Mouse (Mus musculus) kidney, postnatal 0 days (tissue): Measurements from ENCODE around the gene Cd63. TPM values are rescaled to one million over a fixed set of nuclear protein-coding genes. Genes with fewer than 3 reads are reported as not detected.

Experiments
- ATAC-seq: fragments of 200-750 bp; cut with Nextera tagmentation; replicated peaks from 2 replicates; pipeline ENCODE4 v1.8.0; 2017; ENCODE audit warnings: low read depth, moderate number of reproducible peaks, moderate TSS enrichment, moderate library complexity; ENCODE audit not compliant: low FRiP score
- DNase-seq: peaks from one replicate; pipeline ENCODE4 v3.0.0-alpha.2; 2016; ENCODE audit warnings: low spot score
- H3K27ac ChIP-seq: fragments of 300-500 bp; sonication (generic); 2 replicates; pipeline ENCODE4 v1.5.1; 2014; ENCODE audit warnings: mild to moderate bottlenecking
- H3K27me3 ChIP-seq: fragments of 300-500 bp; sonication (generic); 2 replicates; pipeline ENCODE4 v1.6.1; 2014; ENCODE audit warnings: low read length, mixed read lengths; ENCODE audit not compliant: insufficient read depth
- H3K36me3 ChIP-seq: fragments of 300-500 bp; sonication (generic); 2 replicates; pipeline ENCODE4 v1.6.1; 2014; ENCODE audit warnings: low read length, mixed read lengths; ENCODE audit not compliant: insufficient read depth
- H3K4me1 ChIP-seq: fragments of 300-500 bp; sonication (generic); replicated peaks from 2 replicates; pipeline ENCODE4 v1.6.1; 2014; ENCODE audit warnings: antibody characterized with exemption, low read length, mixed read lengths; ENCODE audit not compliant: insufficient read depth
- H3K4me2 ChIP-seq: fragments of 300-500 bp; sonication (generic); 2 replicates; pipeline ENCODE4 v1.6.1; 2014; ENCODE audit warnings: mild to moderate bottlenecking, low read length, moderate library complexity, mixed read lengths
- H3K4me3 ChIP-seq: fragments of 300-500 bp; sonication (generic); replicated peaks from 2 replicates; pipeline ENCODE4 v1.5.1; 2014; ENCODE audit warnings: low read depth, low read length
- H3K9ac ChIP-seq: fragments of 300-500 bp; sonication (generic); 2 replicates; pipeline ENCODE4 v1.6.1; 2014; ENCODE audit warnings: low read depth, low read length
- H3K9me3 ChIP-seq: fragments of 300-500 bp; sonication (generic); replicated peaks from 2 replicates; pipeline ENCODE4 v1.6.1; 2016; ENCODE audit warnings: low read length, inconsistent platforms, mixed read lengths
- CTCF ChIP-seq: IDR thresholded peaks from 2 replicates; pipeline ENCODE4 v1.5.1; 2016; ENCODE audit warnings: antibody characterized with exemption, low read depth, mild to moderate bottlenecking, moderate library complexity
- WGBS: fragments of 180-500 bp; shearing (Covaris S2); extraction: QIAGEN DNeasy Blood & Tissue Kit; methylation state at CpG from one replicate; pipeline ENCODE4 v1.1.7; 2014; 5-methylcytosine and 5-hydroxymethylcytosine counted together
- polyA plus RNA-seq: library from polyadenylated mRNA; unstranded; fragments of >200 nt; fragmentation: Nextera tagmentation; extraction: Ambion mirVana; gene quantifications from 2 replicates; pipeline ENCODE4 v1.2.1, GENCODE M21; 2015

Gene Cd63
- polyA plus RNA-seq: 1,350 and 1,394 TPM in 2 replicates

- Histone ChIP-seq H3K4me2 (no peak within 1 kb of the TSS), H3K9ac (no peak within 1 kb of the TSS), H3K27me3 (0 out of 2 replicates have a peak, but pooled peaks cover 3% of the 10 kb centered on the region), H3K4me1 (peaks cover 8% of the 10 kb centered on the region), H3K4me3 (no peak within 1 kb of the TSS), H3K36me3 (no peaks in the 10 kb centered on the region), H3K27ac (peak within 1 kb of the TSS; percentile 47), H3K9me3 (no peaks in the 10 kb centered on the region)
- DNase-seq: no peak
- WGBS: 80% methylated on average over 3 of the region's 3 CpGs
- TF ChIP-seq CTCF: no peak
- no peak for ATAC-seq
These were observed at the start of gene Cd63 for GRCm38 (mm10) chr10:128900698-128901097. Cd63 (plus strand) TSS chr10:128900989.

DNA sequence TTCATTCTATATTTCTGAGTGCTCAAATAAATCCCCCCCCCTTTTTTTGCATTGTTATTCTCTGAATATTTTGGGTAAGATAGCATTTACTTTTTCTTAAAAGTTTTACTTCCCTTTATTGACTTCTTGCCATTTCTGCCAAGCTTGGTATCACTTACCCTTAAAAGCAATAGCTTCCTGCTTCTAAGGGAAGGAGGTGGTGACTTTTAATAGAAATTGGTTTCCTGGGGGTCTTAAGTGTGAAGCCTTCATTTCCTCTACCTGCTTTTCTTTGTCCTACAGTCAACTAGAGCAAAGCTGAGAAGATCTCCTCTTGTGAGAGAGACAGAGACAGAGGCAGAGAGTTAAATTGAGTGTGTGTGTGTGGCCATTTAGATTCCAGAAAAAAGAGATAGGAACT lies 39.6 kb upstream of the Cd63 start:
- H3K27ac ChIP-seq: no peak overlapping the region
- no peaks in the 10 kb centered on the region for H3K4me1 ChIP-seq
- H3K9me3 ChIP-seq: no peaks in the 10 kb centered on the region
- TF ChIP-seq CTCF: no peak
- H3K36me3 ChIP-seq: peaks cover 31% of the 10 kb centered on the region; the same call in 1 of the 2 replicates
- ATAC-seq: no peak
- no peaks in the 10 kb centered on the region for H3K27me3 ChIP-seq
- H3K4me2 ChIP-seq: no peak overlapping the region
- H3K9ac ChIP-seq: no peak overlapping the region
- DNase-seq: no peak
- H3K4me3 ChIP-seq: no peak overlapping the region

- H3K4me1 ChIP-seq: no peaks in the 10 kb centered on the region
- no peaks in the 10 kb centered on the region for H3K27me3 ChIP-seq
- no peaks in the 10 kb centered on the region for H3K9me3 ChIP-seq
- H3K27ac ChIP-seq: no peak overlapping the region
- DNase-seq (peak; percentile 31), ATAC-seq (no peak)
- no peak overlapping the region for H3K9ac ChIP-seq
- 78% methylated on average over 3 of the region's 3 CpGs for WGBS
- no peak overlapping the region for H3K4me2 ChIP-seq
- H3K36me3 ChIP-seq: peaks cover 18% of the 10 kb centered on the region
- peak; percentile 57 for TF ChIP-seq CTCF
- H3K4me3 ChIP-seq: no peak overlapping the region
These were observed 34.7 kb upstream of the Cd63 start for GRCm38 (mm10) chr10:128866042-128866441.

DNA sequence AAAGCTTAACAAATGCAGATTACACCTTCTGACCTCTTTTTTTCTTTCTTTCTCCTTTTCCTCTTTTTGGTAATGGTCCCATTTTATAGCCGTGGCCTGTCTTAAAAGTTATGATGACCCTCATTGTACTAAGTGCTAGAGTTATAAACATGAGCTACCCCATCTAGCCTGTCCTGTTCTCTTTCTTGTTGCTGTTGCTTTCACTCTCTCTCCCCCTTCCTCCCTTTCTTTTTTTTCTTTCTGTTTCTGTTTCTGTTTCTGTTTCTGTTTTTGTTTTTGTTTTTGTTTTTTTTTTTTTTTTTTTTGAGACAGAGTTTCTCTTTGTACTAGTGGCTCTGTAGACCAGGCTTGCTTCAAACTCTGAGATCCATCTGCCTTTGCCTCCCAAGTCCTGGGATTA lies 34.3 kb upstream of the Cd63 start:
- H3K36me3 ChIP-seq: peaks cover 20% of the 10 kb centered on the region
- H3K9ac ChIP-seq: no peak overlapping the region
- WGBS: 96% methylated on average over 1 of the region's 1 CpGs
- DNase-seq: no peak
- no peaks in the 10 kb centered on the region for H3K9me3 ChIP-seq
- ATAC-seq: no peak
- TF ChIP-seq CTCF: no peak
- H3K4me1 ChIP-seq: no peaks in the 10 kb centered on the region
- H3K27ac ChIP-seq: no peak overlapping the region
- no peak overlapping the region for H3K4me3 ChIP-seq
- H3K4me2 ChIP-seq: no peak overlapping the region
- H3K27me3 ChIP-seq: no peaks in the 10 kb centered on the region

DNA sequence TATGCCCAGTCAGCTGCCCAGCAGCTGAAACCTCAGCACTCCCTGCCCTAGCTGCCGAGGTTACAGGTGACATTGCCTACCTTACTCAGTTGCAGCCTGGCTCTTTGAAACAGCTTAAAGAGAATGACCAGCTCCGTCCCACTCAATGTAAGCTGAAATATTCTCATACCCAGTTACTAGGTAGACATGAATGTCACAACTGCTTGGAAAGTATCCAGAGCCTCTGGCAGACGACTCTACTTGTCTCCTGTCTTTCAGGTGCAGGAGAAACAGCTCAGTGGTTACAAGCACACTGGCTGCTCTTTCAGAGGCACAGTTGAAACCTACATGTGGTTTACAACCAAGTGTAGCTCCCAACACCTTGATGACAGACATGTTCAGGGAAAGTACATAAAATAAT lies 30.4 kb upstream of the Cd63 start:
- Histone ChIP-seq H3K27me3 (no peaks in the 10 kb centered on the region), H3K36me3 (peaks cover 31% of the 10 kb centered on the region), H3K27ac (no peak overlapping the region), H3K4me2 (no peak overlapping the region), H3K4me1 (no peaks in the 10 kb centered on the region), H3K9me3 (no peaks in the 10 kb centered on the region), H3K9ac (no peak overlapping the region), H3K4me3 (no peak overlapping the region)
- no peak for DNase-seq
- TF ChIP-seq CTCF: no peak
- 88% methylated on average over 3 of the region's 3 CpGs for WGBS
- no peak for ATAC-seq

GRCm38 (mm10) chr10:128878291-128878690 lies 22.5 kb upstream of the Cd63 start:
- Histone ChIP-seq H3K4me2 (no peak overlapping the region), H3K9me3 (no peaks in the 10 kb centered on the region), H3K4me3 (no peak overlapping the region), H3K4me1 (no peaks in the 10 kb centered on the region), H3K27me3 (no peaks in the 10 kb centered on the region), H3K9ac (no peak overlapping the region), H3K27ac (no peak overlapping the region), H3K36me3 (peaks cover 9% of the 10 kb centered on the region; the same call in 1 of the 2 replicates)
- ATAC-seq (no peak), DNase-seq (no peak)
- no peak for TF ChIP-seq CTCF

GRCm38 (mm10) chr10:128878811-128879210 lies 22.0 kb upstream of the Cd63 start:
- ATAC-seq: no peak
- WGBS: 90% methylated on average over 2 of the region's 2 CpGs
- no peak overlapping the region for H3K4me3 ChIP-seq

More at GRCm38 (mm10) chr10:128878811-128879210, 22.0 kb upstream of the Cd63 start:
- H3K9me3 ChIP-seq: no peaks in the 10 kb centered on the region
- TF ChIP-seq CTCF: no peak
- no peak overlapping the region for H3K4me2 ChIP-seq
- no peaks in the 10 kb centered on the region for H3K4me1 ChIP-seq
- no peak overlapping the region for H3K9ac ChIP-seq
- H3K36me3 ChIP-seq: 0 out of 2 replicates have a peak, but pooled peaks cover 3% of the 10 kb centered on the region
- H3K27ac ChIP-seq: no peak overlapping the region
- H3K27me3 ChIP-seq: no peaks in the 10 kb centered on the region
- no peak for DNase-seq
